Mouse (Mus musculus) thymus, postnatal 10 days (tissue): Measurements from ENCODE around the gene Atp6v1g1.

Experiments used
- DNase-seq, 2 experiments: peaks; one replicate each; pipeline ENCODE4 v3.0.0; 2021; ENCODE audit warnings: low spot score in 2 of 2

The Atp6v1g1 gene

GRCm38 (mm10) chr4:63546441-63547055 lies 2.0 kb downstream of the Atp6v1g1 start:
- no peak for DNase-seq

GRCm38 (mm10) chr4:63547799-63548198 lies 3.2 kb downstream of the Atp6v1g1 start:
- DNase-seq = no peak

GRCm38 (mm10) chr4:63548491-63548890 lies 3.9 kb downstream of the Atp6v1g1 start:
- DNase-seq = no peak

- DNase-seq = no peak
Observed at GRCm38 (mm10) chr4:63550908-63551307, 6.3 kb downstream of the Atp6v1g1 start.

- no peak for DNase-seq
Observed at GRCm38 (mm10) chr4:63552865-63553264, 8.3 kb downstream of the Atp6v1g1 start.

GRCm38 (mm10) chr4:63553789-63554576 lies 9.4 kb downstream of the Atp6v1g1 start:
- no peak for DNase-seq

- DNase-seq = no peak
Observed at GRCm38 (mm10) chr4:63554616-63555015, 10.0 kb downstream of the Atp6v1g1 start.

GRCm38 (mm10) chr4:63555111-63555510 lies 10.5 kb downstream of the Atp6v1g1 start:
- no peak for DNase-seq

GRCm38 (mm10) chr4:63556665-63557064 lies 12.1 kb downstream of the Atp6v1g1 start:
- no peak for DNase-seq

- DNase-seq = no peak
Observed at GRCm38 (mm10) chr4:63557124-63558059, 12.8 kb downstream of the Atp6v1g1 start.

- DNase-seq = peak; percentile 68 to 77
Observed at GRCm38 (mm10) chr4:63558407-63559081, 14.0 kb downstream of the Atp6v1g1 start, which contains the start of gene Tmem268. Gene Tmem268 (plus strand): TSS chr4:63558781.

GRCm38 (mm10) chr4:63559127-63559697 lies 14.6 kb downstream of the Atp6v1g1 start:
- DNase-seq = peak; percentile 14 to 15

- DNase-seq = peak; percentile 18 to 29
Observed at GRCm38 (mm10) chr4:63560079-63560478, 15.5 kb downstream of the Atp6v1g1 start.

- DNase-seq = peak; percentile 62 to 64
Observed at GRCm38 (mm10) chr4:63561861-63562675, 17.5 kb downstream of the Atp6v1g1 start.

GRCm38 (mm10) chr4:63562742-63563141 lies 18.2 kb downstream of the Atp6v1g1 start:
- no peak for DNase-seq

GRCm38 (mm10) chr4:63567712-63568390 lies 23.3 kb downstream of the Atp6v1g1 start:
- no peak for DNase-seq

GRCm38 (mm10) chr4:63569322-63569721 lies 24.8 kb downstream of the Atp6v1g1 start:
- DNase-seq = no peak

GRCm38 (mm10) chr4:63570208-63570781 lies 25.7 kb downstream of the Atp6v1g1 start:
- DNase-seq = no peak

GRCm38 (mm10) chr4:63572621-63573020 lies 28.0 kb downstream of the Atp6v1g1 start:
- no peak for DNase-seq
